Mouse (Mus musculus) heart, postnatal 25 days (tissue): ENCODE measurements around the gene Rbm20. TPM values are rescaled to one million over a fixed set of nuclear protein-coding genes. Genes with fewer than 3 reads are reported as not detected.

Experiments used
- total RNA-seq, 2 experiments: library from RNA; stranded (reverse); gene quantifications; 2 replicates each; pipeline ENCODE4 v1.2.3; 2021

The Rbm20 gene
- total RNA-seq, 2 experiments from 2014 or later = 203 to 227 TPM

Other genes starting within 250 kb of the Rbm20 start
- gene Dusp5, start 148.2 kb upstream of the Rbm20 start, total RNA-seq = 1 to 10 TPM; 6.2 to 7.6 TPM
- 10 to 100 TPM; 83.1 to 93.2 TPM for gene Nutf2-ps1, start 88.2 kb upstream of the Rbm20 start, total RNA-seq
- 10 to 100 TPM; 22.4 to 23.6 TPM for gene Smc3, start 76.9 kb upstream of the Rbm20 start, total RNA-seq
- 10 to 100 TPM; 20.9 to 25.1 TPM for gene Pdcd4, start 214.9 kb downstream of the Rbm20 start, total RNA-seq